Mouse (Mus musculus): Measurements from ENCODE around the gene 4930595D18Rik. TPM values are rescaled to one million over a fixed set of nuclear protein-coding genes. Genes with fewer than 3 reads are reported as not detected.

4930595D18Rik gene
- polyA plus RNA-seq, 1 experiment: not detected

GRCm38 (mm10) chr12:111218867-111219266, 34.6 kb upstream of the 4930595D18Rik start:
- no peaks in the 10 kb centered on the region for H3K27me3 ChIP-seq (ENCODE audit: control insufficient read depth, insufficient read depth, low read length, poor library complexity, severe bottlenecking)
- H3K9me3 ChIP-seq (replicated peaks; ENCODE audit: control insufficient read depth, insufficient read depth, low read length, poor library complexity, severe bottlenecking): no peaks in the 10 kb centered on the region
- no peaks in the 10 kb centered on the region for H3K36me3 ChIP-seq (ENCODE audit: control insufficient read depth, insufficient read depth, low read length, poor library complexity, severe bottlenecking)
- H3K4me1 ChIP-seq (ENCODE audit: control insufficient read depth, insufficient read depth, low read length): no peaks in the 10 kb centered on the region
- H3K27ac ChIP-seq (ENCODE audit: insufficient read depth, low read length): no peak overlapping the region
- H3K9ac ChIP-seq (ENCODE audit: low read depth, poor library complexity, severe bottlenecking): no peak overlapping the region
- no peak for TF ChIP-seq POLR2A (IDR thresholded peaks at IDR 0.05; ENCODE audit: insufficient read depth, low read length)
- no peak for TF ChIP-seq EP300 (IDR thresholded peaks at IDR 0.05; ENCODE audit: insufficient read depth, low read depth, low read length)
- no peak for TF ChIP-seq CTCF (IDR thresholded peaks at IDR 0.05; ENCODE audit: low read depth, low read length)
- no peak overlapping the region for H3K4me3 ChIP-seq (ENCODE audit: low read depth, low read length)

DNA sequence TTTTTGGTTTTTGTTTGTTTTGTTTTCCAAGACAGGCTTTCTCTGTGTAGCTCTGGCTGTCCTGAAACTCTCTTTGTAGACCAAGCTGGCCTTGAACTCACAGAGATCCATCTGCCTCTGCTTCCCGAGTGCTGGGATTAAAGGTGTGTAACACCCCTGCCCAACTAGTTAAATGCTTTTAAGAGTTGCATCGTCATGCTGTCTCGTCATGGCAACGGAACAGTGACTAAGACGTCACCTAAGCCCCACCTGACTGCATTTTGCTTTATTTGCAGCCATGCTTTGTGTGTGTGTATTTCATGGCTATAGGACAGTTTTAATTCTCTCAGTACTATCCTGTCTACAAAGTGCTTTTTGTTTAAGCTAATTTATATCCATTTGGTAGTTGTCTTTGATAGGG, 27.4 kb upstream of the 4930595D18Rik start:
- no peaks in the 10 kb centered on the region for H3K9me3 ChIP-seq (replicated peaks; ENCODE audit: control insufficient read depth, insufficient read depth, low read length, poor library complexity, severe bottlenecking)
- H3K9ac ChIP-seq (ENCODE audit: low read depth, poor library complexity, severe bottlenecking): no peak overlapping the region
- H3K27me3 ChIP-seq (ENCODE audit: control insufficient read depth, insufficient read depth, low read length, poor library complexity, severe bottlenecking): no peaks in the 10 kb centered on the region
- TF ChIP-seq CTCF (IDR thresholded peaks at IDR 0.05; ENCODE audit: low read depth, low read length): no peak
- no peak for TF ChIP-seq POLR2A (IDR thresholded peaks at IDR 0.05; ENCODE audit: insufficient read depth, low read length)
- no peak for TF ChIP-seq EP300 (IDR thresholded peaks at IDR 0.05; ENCODE audit: insufficient read depth, low read depth, low read length)
- no peak overlapping the region for H3K27ac ChIP-seq (ENCODE audit: insufficient read depth, low read length)
- H3K4me3 ChIP-seq (ENCODE audit: low read depth, low read length): no peak overlapping the region
- H3K36me3 ChIP-seq (ENCODE audit: control insufficient read depth, insufficient read depth, low read length, poor library complexity, severe bottlenecking): no peaks in the 10 kb centered on the region
- H3K4me1 ChIP-seq (ENCODE audit: control insufficient read depth, insufficient read depth, low read length): no peaks in the 10 kb centered on the region

DNA sequence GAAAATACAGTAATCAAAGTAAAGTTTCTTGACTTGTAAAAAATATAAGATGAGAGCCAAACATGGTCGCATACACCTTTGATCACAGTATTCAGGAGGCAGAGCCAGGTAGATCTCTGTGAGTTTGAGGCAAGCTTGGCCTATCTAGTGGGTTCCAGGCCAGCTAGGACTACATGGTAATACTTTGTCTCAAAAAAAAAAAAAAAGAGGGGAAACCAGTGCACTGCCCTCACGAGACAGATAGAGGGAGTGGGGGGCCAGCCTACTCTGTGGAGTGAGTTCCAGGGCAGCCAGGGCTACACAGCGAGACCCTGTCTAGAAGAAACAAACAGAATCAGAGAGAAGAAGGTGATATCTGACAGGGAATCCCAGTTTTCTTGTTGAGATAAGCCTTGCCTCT, 23.4 kb upstream of the 4930595D18Rik start:
- Histone ChIP-seq H3K4me1 (ENCODE audit: control insufficient read depth, insufficient read depth, low read length) (no peaks in the 10 kb centered on the region), H3K36me3 (ENCODE audit: control insufficient read depth, insufficient read depth, low read length, poor library complexity, severe bottlenecking) (no peaks in the 10 kb centered on the region), H3K9ac (ENCODE audit: low read depth, poor library complexity, severe bottlenecking) (no peak overlapping the region), H3K4me3 (ENCODE audit: low read depth, low read length) (no peak overlapping the region), H3K27me3 (ENCODE audit: control insufficient read depth, insufficient read depth, low read length, poor library complexity, severe bottlenecking) (no peaks in the 10 kb centered on the region), H3K9me3 (replicated peaks; ENCODE audit: control insufficient read depth, insufficient read depth, low read length, poor library complexity, severe bottlenecking) (no peaks in the 10 kb centered on the region), H3K27ac (ENCODE audit: insufficient read depth, low read length) (no peak overlapping the region)
- TF ChIP-seq CTCF (IDR thresholded peaks at IDR 0.05; ENCODE audit: low read depth, low read length) (no peak), EP300 (IDR thresholded peaks at IDR 0.05; ENCODE audit: insufficient read depth, low read depth, low read length) (no peak), POLR2A (IDR thresholded peaks at IDR 0.05; ENCODE audit: insufficient read depth, low read length) (no peak)

DNA sequence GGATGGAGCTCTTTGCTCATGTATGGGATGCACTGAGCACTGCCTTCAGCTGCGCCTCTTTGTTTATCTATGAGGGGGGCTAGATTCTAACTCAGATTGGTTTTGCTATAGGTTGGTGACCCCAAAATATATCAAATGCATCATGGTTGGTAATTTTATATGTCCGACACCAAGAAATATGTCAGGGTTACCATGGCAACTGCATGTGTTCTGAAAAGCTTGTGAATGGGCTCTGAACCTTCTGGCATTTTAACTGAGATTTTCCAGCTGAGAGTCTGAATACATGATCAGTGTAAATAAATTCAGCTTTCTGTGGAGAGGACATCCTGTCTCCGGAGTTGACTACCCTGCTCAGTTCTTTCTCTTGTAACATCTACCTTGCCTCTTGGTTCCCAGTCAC, 19.7 kb upstream of the 4930595D18Rik start:
- Histone ChIP-seq H3K27ac (ENCODE audit: insufficient read depth, low read length) (no peak overlapping the region), H3K9me3 (replicated peaks; ENCODE audit: control insufficient read depth, insufficient read depth, low read length, poor library complexity, severe bottlenecking) (no peaks in the 10 kb centered on the region)
- no peak for TF ChIP-seq CTCF (IDR thresholded peaks at IDR 0.05; ENCODE audit: low read depth, low read length)
- TF ChIP-seq EP300 (IDR thresholded peaks at IDR 0.05; ENCODE audit: insufficient read depth, low read depth, low read length): no peak
- no peak for TF ChIP-seq POLR2A (IDR thresholded peaks at IDR 0.05; ENCODE audit: insufficient read depth, low read length)

DNA sequence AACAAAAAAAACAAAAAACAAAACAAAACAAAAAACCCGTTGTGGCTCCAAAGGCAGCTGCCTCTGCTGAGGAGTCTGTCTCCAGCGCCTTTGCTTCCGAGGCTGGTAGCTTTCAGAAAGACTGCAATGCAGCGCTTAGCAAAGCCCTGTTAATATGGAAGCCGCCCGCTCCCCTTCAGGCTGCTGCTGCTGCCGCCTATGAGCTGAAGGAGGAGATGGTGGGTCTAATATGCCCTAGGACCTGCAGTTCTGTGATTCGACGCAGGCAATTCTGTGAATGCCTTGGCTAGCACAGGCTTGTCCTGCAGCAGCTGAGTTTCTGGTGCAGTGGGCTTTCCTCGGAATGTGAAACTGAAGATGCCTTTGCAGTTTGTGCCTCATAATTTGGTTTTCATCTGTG, 18.8 kb upstream of the 4930595D18Rik start:
- H3K27ac ChIP-seq (ENCODE audit: insufficient read depth, low read length): no peak overlapping the region
- H3K9me3 ChIP-seq (replicated peaks; ENCODE audit: control insufficient read depth, insufficient read depth, low read length, poor library complexity, severe bottlenecking): no peaks in the 10 kb centered on the region
- H3K4me3 ChIP-seq (ENCODE audit: low read depth, low read length): no peak overlapping the region
- TF ChIP-seq EP300 (IDR thresholded peaks at IDR 0.05; ENCODE audit: insufficient read depth, low read depth, low read length) (no peak), POLR2A (IDR thresholded peaks at IDR 0.05; ENCODE audit: insufficient read depth, low read length) (no peak), CTCF (IDR thresholded peaks at IDR 0.05; ENCODE audit: low read depth, low read length) (no peak)
- no peaks in the 10 kb centered on the region for H3K27me3 ChIP-seq (ENCODE audit: control insufficient read depth, insufficient read depth, low read length, poor library complexity, severe bottlenecking)
- no peaks in the 10 kb centered on the region for H3K36me3 ChIP-seq (ENCODE audit: control insufficient read depth, insufficient read depth, low read length, poor library complexity, severe bottlenecking)
- no peaks in the 10 kb centered on the region for H3K4me1 ChIP-seq (ENCODE audit: control insufficient read depth, insufficient read depth, low read length)
- no peak overlapping the region for H3K9ac ChIP-seq (ENCODE audit: low read depth, poor library complexity, severe bottlenecking)

More for the DNA sequence above, 19.7 kb upstream of the 4930595D18Rik start:
- no peaks in the 10 kb centered on the region for H3K27me3 ChIP-seq (ENCODE audit: control insufficient read depth, insufficient read depth, low read length, poor library complexity, severe bottlenecking)
- H3K36me3 ChIP-seq (ENCODE audit: control insufficient read depth, insufficient read depth, low read length, poor library complexity, severe bottlenecking): no peaks in the 10 kb centered on the region
- no peak overlapping the region for H3K4me3 ChIP-seq (ENCODE audit: low read depth, low read length)
- H3K9ac ChIP-seq (ENCODE audit: low read depth, poor library complexity, severe bottlenecking): no peak overlapping the region
- H3K4me1 ChIP-seq (ENCODE audit: control insufficient read depth, insufficient read depth, low read length): no peaks in the 10 kb centered on the region

DNA sequence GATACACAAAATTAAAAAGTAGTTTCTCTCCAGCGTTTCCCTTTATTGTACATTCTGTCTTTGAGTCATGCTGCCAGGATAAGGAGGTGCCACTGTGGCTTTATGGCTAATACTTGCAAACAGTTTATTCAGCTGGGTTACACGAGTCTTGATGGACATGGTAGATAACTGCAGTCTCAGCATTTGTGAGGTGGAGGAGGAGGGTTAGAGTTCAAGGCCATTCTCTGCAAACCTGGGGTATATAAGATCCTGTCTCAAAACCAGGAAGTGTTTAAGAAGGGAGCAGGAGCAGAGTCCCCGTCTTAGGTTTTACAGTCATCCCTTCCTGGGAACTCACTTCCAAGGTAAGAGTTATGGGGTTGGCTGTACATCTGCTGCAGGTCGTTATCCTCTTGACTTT, 12.3 kb upstream of the 4930595D18Rik start:
- no peaks in the 10 kb centered on the region for H3K27me3 ChIP-seq (ENCODE audit: control insufficient read depth, insufficient read depth, low read length, poor library complexity, severe bottlenecking)
- no peaks in the 10 kb centered on the region for H3K36me3 ChIP-seq (ENCODE audit: control insufficient read depth, insufficient read depth, low read length, poor library complexity, severe bottlenecking)
- H3K9ac ChIP-seq (ENCODE audit: low read depth, poor library complexity, severe bottlenecking): no peak overlapping the region
- TF ChIP-seq POLR2A (IDR thresholded peaks at IDR 0.05; ENCODE audit: insufficient read depth, low read length): no peak
- no peak for TF ChIP-seq EP300 (IDR thresholded peaks at IDR 0.05; ENCODE audit: insufficient read depth, low read depth, low read length)
- no peak for TF ChIP-seq CTCF (IDR thresholded peaks at IDR 0.05; ENCODE audit: low read depth, low read length)
- H3K4me1 ChIP-seq (ENCODE audit: control insufficient read depth, insufficient read depth, low read length): no peaks in the 10 kb centered on the region
- no peak overlapping the region for H3K27ac ChIP-seq (ENCODE audit: insufficient read depth, low read length)
- H3K9me3 ChIP-seq (replicated peaks; ENCODE audit: control insufficient read depth, insufficient read depth, low read length, poor library complexity, severe bottlenecking): no peaks in the 10 kb centered on the region
- no peak overlapping the region for H3K4me3 ChIP-seq (ENCODE audit: low read depth, low read length)
